Mouse (Mus musculus) midbrain, embryonic 12.5 days (tissue): ENCODE results near the gene Shf. TPM values are rescaled to one million over a fixed set of nuclear protein-coding genes. Genes with fewer than 3 reads are reported as not detected.
"Not testable (repeated sequence)": the region's sequence is repeated elsewhere in the genome, so short reads cannot be mapped to it uniquely, and the experiment has no call there.

ENCODE experiments used
- ATAC-seq: fragments of 200-750 bp; cut with Nextera tagmentation; 2 replicates; pipeline ENCODE4 v1.8.0; 2017; ENCODE audit warnings: low read depth, moderate TSS enrichment, moderate library complexity; ENCODE audit not compliant: low FRiP score
- H3K27ac ChIP-seq: fragments of 300-500 bp; sonication (generic); replicated peaks from 2 replicates; pipeline ENCODE4 v1.5.1; 2016; ENCODE audit warnings: mild to moderate bottlenecking
- H3K27me3 ChIP-seq: fragments of 300-500 bp; sonication (generic); 2 replicates; pipeline ENCODE4 v1.6.1; 2016; ENCODE audit warnings: mild to moderate bottlenecking
- H3K36me3 ChIP-seq: fragments of 300-500 bp; sonication (generic); 2 replicates; pipeline ENCODE4 v1.6.1; 2016
- H3K4me1 ChIP-seq: fragments of 300-500 bp; sonication (generic); 2 replicates; pipeline ENCODE4 v1.6.1; 2016
- H3K4me2 ChIP-seq: fragments of 300-500 bp; sonication (generic); replicated peaks from 2 replicates; pipeline ENCODE4 v1.6.1; 2016; ENCODE audit warnings: mild to moderate bottlenecking, moderate library complexity
- H3K4me3 ChIP-seq: fragments of 300-500 bp; sonication (generic); 2 replicates; pipeline ENCODE4 v1.5.1; 2016; ENCODE audit warnings: mild to moderate bottlenecking
- H3K9ac ChIP-seq: fragments of 300-500 bp; sonication (generic); replicated peaks from 2 replicates; pipeline ENCODE4 v1.6.1; 2016; ENCODE audit warnings: mild to moderate bottlenecking, moderate library complexity
- H3K9me3 ChIP-seq: fragments of 300-500 bp; sonication (generic); 2 replicates; pipeline ENCODE4 v1.6.1; 2016; ENCODE audit warnings: mild to moderate bottlenecking
- WGBS: fragments of 180-500 bp; shearing (Covaris S2); methylation state at CpG from one replicate; pipeline ENCODE4 v1.1.7; 2016; 5-methylcytosine and 5-hydroxymethylcytosine counted together
- polyA plus RNA-seq: library from polyadenylated mRNA; unstranded; fragments of >200 nt; fragmentation: Nextera tagmentation; extraction: Ambion mirVana; gene quantifications from 2 replicates; pipeline ENCODE4 v1.2.1, GENCODE M21; 2016

Gene Shf
- polyA plus RNA-seq = 9.2 TPM in 2 replicates

- ATAC-seq = peak; percentile 91
- peak within 1 kb of the TSS; percentile 94 for H3K4me3 ChIP-seq
- H3K9me3 ChIP-seq = no peaks in the 10 kb centered on the region
- peaks cover 4% of the 10 kb centered on the region; the same call in 1 of the 2 replicates for H3K36me3 ChIP-seq
- WGBS = under 1% methylated on average over 31 of the region's 54 CpGs
- H3K27ac ChIP-seq = peak within 1 kb of the TSS; percentile 70
- H3K9ac ChIP-seq = peak within 1 kb of the TSS; percentile 96
- H3K4me2 ChIP-seq = peak within 1 kb of the TSS; percentile 86
- peaks cover 40% of the 10 kb centered on the region for H3K4me1 ChIP-seq
- H3K27me3 ChIP-seq = peaks cover 20% of the 10 kb centered on the region
Observed at GRCm38 (mm10) chr2:122368995-122369739, at the start of gene Shf. Shf (minus strand) TSS chr2:122369162.

- no peaks in the 10 kb centered on the region for H3K36me3 ChIP-seq
- H3K9ac ChIP-seq = no peak overlapping the region
- no peak overlapping the region for H3K4me2 ChIP-seq
- WGBS = 87% methylated on average over 7 of the region's 7 CpGs
- no peak overlapping the region for H3K27ac ChIP-seq
- H3K4me1 ChIP-seq = no peaks in the 10 kb centered on the region
- H3K27me3 ChIP-seq = no peaks in the 10 kb centered on the region
- no peak overlapping the region for H3K4me3 ChIP-seq
- H3K9me3 ChIP-seq = no peaks in the 10 kb centered on the region
- ATAC-seq = no peak
Observed at GRCm38 (mm10) chr2:122408928-122409327, 40.0 kb upstream of the Shf start.

DNA sequence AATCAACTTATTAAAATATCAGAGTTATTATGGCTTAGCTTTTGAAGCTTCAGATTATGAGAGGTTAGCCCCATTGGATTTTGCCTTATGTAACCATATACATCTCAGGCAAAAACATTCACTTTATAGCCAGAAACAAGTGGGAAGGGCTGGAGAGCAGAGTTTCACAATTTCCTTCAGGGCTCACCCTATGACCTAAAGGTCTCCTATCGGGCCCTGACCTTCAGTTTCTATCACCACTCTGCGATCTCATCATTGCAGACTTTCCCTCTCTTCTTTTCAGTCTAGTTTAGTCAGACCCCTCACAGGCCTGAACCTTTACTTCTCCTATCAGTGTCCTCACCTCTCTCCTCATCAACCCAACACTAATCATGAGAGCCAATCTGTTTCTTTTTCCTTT, 38.6 kb upstream of the Shf start:
- no peak for ATAC-seq
- no peaks in the 10 kb centered on the region for H3K9me3 ChIP-seq
- WGBS = 97% methylated on average over 2 of the region's 2 CpGs
- H3K36me3 ChIP-seq = no peaks in the 10 kb centered on the region
- no peak overlapping the region for H3K4me3 ChIP-seq
- H3K4me1 ChIP-seq = no peaks in the 10 kb centered on the region
- H3K4me2 ChIP-seq = no peak overlapping the region
- H3K27me3 ChIP-seq = no peaks in the 10 kb centered on the region
- H3K27ac ChIP-seq = no peak overlapping the region
- no peak overlapping the region for H3K9ac ChIP-seq

DNA sequence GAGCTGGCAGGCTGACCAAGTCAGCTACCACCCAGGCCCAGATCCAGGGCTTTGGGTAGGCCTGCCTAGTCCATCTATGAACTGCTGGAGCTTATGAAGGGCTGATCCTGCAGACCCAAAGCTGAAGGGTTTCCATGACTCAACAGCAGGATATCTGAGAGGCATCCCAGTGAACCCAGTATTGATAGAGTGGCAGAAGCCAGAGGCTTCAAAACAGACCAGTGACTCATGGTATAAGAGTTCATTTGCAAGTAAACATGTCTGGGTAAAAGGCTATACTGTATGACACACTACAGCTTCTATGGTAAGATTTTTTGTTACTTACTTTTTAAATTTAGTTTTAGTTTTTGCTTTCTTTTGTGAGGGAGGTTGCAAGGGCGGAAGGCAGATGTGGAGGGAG, 27.2 kb upstream of the Shf start:
- Histone ChIP-seq H3K9ac (no peak overlapping the region), H3K4me2 (no peak overlapping the region), H3K27ac (no peak overlapping the region), H3K9me3 (no peaks in the 10 kb centered on the region), H3K27me3 (no peaks in the 10 kb centered on the region), H3K36me3 (no peaks in the 10 kb centered on the region), H3K4me3 (no peak overlapping the region), H3K4me1 (no peaks in the 10 kb centered on the region)
- no peak for ATAC-seq
- 92% methylated on average over 1 of the region's 1 CpGs for WGBS

- not testable (repeated sequence) for H3K4me1 ChIP-seq, H3K27me3 ChIP-seq, H3K4me2 ChIP-seq, H3K4me3 ChIP-seq, ATAC-seq, H3K27ac ChIP-seq, H3K9ac ChIP-seq, H3K9me3 ChIP-seq, H3K36me3 ChIP-seq
- 96% methylated on average over 3 of the region's 3 CpGs for WGBS
Observed at GRCm38 (mm10) chr2:122387135-122387534, 18.2 kb upstream of the Shf start.

DNA sequence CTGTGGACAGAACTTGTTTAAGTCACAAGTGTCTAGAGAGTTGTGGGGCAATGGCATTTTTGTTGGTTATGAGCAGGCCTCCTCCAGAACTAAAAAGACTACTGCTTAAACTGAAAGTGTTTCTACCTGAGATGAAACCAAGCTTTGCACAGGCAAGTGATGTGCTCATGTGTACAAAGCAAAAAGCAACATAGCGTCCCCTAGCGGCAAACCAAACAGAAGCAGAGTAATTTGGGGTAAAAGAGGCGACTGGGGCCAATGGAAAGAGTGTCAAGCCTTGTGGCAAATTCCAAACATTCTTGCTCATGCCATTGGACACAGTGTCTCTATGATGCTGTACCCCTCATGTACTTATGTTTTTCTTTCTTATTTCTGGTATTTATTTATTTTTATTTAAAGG, 16.1 kb upstream of the Shf start:
- no peak for ATAC-seq
- H3K36me3 ChIP-seq = no peaks in the 10 kb centered on the region
- H3K27ac ChIP-seq = no peak overlapping the region
- WGBS = 38% methylated on average over 3 of the region's 3 CpGs
- no peak overlapping the region for H3K4me3 ChIP-seq
- no peaks in the 10 kb centered on the region for H3K27me3 ChIP-seq
- H3K9ac ChIP-seq = no peak overlapping the region
- no peaks in the 10 kb centered on the region for H3K9me3 ChIP-seq
- no peak overlapping the region for H3K4me2 ChIP-seq
- H3K4me1 ChIP-seq = 0 out of 2 replicates have a peak, but pooled peaks cover 4% of the 10 kb centered on the region

- Histone ChIP-seq H3K9me3 (no peaks in the 10 kb centered on the region), H3K27me3 (no peaks in the 10 kb centered on the region), H3K4me1 (0 out of 2 replicates have a peak, but pooled peaks cover 4% of the 10 kb centered on the region), H3K9ac (no peak overlapping the region), H3K4me3 (no peak overlapping the region), H3K36me3 (no peaks in the 10 kb centered on the region), H3K27ac (no peak overlapping the region), H3K4me2 (no peak overlapping the region)
- WGBS = 83% methylated on average over 6 of the region's 6 CpGs
- ATAC-seq = no peak
Observed at GRCm38 (mm10) chr2:122382121-122382520, 13.2 kb upstream of the Shf start.

DNA sequence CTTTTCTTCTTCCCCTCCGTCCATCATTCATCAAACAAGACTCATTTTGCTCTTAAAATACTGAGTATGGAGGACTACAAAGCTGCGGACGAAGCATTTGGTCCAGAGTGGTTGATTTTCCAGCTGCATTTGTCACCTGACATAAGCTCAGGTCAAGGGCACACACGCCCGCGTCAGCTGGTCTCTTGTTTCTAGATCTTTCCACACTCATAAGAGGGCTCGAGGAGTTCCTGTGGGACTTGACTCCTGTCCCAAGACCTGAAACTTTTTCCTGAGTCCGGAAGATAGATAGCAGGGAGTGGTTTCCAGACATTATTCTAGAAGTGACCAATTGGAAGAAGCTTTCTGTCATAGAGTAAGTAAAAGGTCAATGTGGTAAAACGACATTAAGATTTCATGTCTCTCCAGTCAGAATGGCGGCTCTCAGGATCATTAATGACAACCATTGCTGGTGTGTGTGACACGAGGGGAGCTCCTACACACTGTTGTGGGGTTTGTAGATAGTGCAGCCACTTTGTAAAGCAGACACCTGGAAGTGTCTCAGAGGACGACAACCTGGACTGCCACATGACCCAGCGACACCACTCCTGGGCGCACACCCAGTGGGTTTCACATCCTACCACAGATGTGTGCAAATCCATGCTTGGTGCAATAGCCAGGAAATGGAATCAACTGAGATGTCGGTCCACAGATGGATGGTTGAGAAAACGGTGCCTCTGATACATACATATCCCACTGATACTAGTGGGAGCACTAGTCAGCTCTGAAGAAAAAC, 12.6 kb upstream of the Shf start:
- no peak overlapping the region for H3K4me3 ChIP-seq
- WGBS = 76% methylated on average over 16 of the region's 16 CpGs
- no peak overlapping the region for H3K27ac ChIP-seq
- 0 out of 2 replicates have a peak, but pooled peaks cover 4% of the 10 kb centered on the region for H3K4me1 ChIP-seq
- no peaks in the 10 kb centered on the region for H3K36me3 ChIP-seq
- no peak overlapping the region for H3K9ac ChIP-seq
- no peaks in the 10 kb centered on the region for H3K9me3 ChIP-seq
- no peak overlapping the region for H3K4me2 ChIP-seq
- no peaks in the 10 kb centered on the region for H3K27me3 ChIP-seq
- ATAC-seq = no peak

GRCm38 (mm10) chr2:122380768-122381311, 11.9 kb upstream of the Shf start:
- peak overlapping the region; percentile 5; the same call in 1 of the 2 replicates for H3K4me3 ChIP-seq
- no peaks in the 10 kb centered on the region for H3K27me3 ChIP-seq
- H3K9ac ChIP-seq = no peak overlapping the region
- no peak for ATAC-seq
- peaks cover 7% of the 10 kb centered on the region; the same call in 1 of the 2 replicates for H3K4me1 ChIP-seq
- peak overlapping the region; percentile 42 for H3K4me2 ChIP-seq
- no peaks in the 10 kb centered on the region for H3K36me3 ChIP-seq
- no peak overlapping the region for H3K27ac ChIP-seq
- 22% methylated on average over 11 of the region's 11 CpGs for WGBS
- no peaks in the 10 kb centered on the region for H3K9me3 ChIP-seq

- H3K4me2 ChIP-seq = no peak overlapping the region
- H3K4me1 ChIP-seq = peaks cover 7% of the 10 kb centered on the region; the same call in 1 of the 2 replicates
- 36% methylated on average over 2 of the region's 2 CpGs for WGBS
- H3K27ac ChIP-seq = no peak overlapping the region
- H3K4me3 ChIP-seq = no peak overlapping the region
- ATAC-seq = no peak
- H3K9me3 ChIP-seq = no peaks in the 10 kb centered on the region
- no peak overlapping the region for H3K9ac ChIP-seq
- no peaks in the 10 kb centered on the region for H3K36me3 ChIP-seq
- H3K27me3 ChIP-seq = no peaks in the 10 kb centered on the region
Observed at GRCm38 (mm10) chr2:122379292-122379650, 10.3 kb upstream of the Shf start.

- H3K4me3 ChIP-seq = peak overlapping the region; percentile 61
- peak overlapping the region; percentile 45 for H3K4me2 ChIP-seq
- peaks cover 7% of the 10 kb centered on the region; the same call in 1 of the 2 replicates for H3K4me1 ChIP-seq
- no peaks in the 10 kb centered on the region for H3K27me3 ChIP-seq
- H3K27ac ChIP-seq = peak overlapping the region; percentile 25; the same call in 1 of the 2 replicates
- no peaks in the 10 kb centered on the region for H3K36me3 ChIP-seq
- H3K9ac ChIP-seq = no peak overlapping the region
- no peaks in the 10 kb centered on the region for H3K9me3 ChIP-seq
- no peak for ATAC-seq
- WGBS = 19% methylated on average over 8 of the region's 8 CpGs
Observed at GRCm38 (mm10) chr2:122378421-122379291, 9.7 kb upstream of the Shf start.
